Mouse (Mus musculus) left cerebral cortex, adult 9 months (tissue): Measurements from ENCODE around the gene Adamts8.
A peak's percentile ranks its signal among the peaks of the same experiment; 100 is the strongest.

Source experiments
- DNase-seq, 2 experiments: peaks; one replicate each; pipeline ENCODE4 v3.0.0; 2022; ENCODE audit warnings: low spot score in 2 of 2

Gene Adamts8

GRCm38 (mm10) chr9:30922197-30922894 is 20.0 kb upstream of the Adamts8 start, which contains the start of gene Adamts15:
Adamts15 (minus strand) TSS chr9:30922452.
- peak in 1 of 2 experiments; percentile 26 for DNase-seq

- no peak for DNase-seq
Observed at GRCm38 (mm10) chr9:30928759-30929158, 13.6 kb upstream of the Adamts8 start.

GRCm38 (mm10) chr9:30932346-30932745 is 10.0 kb upstream of the Adamts8 start:
- DNase-seq, result no peak

- no peak for DNase-seq
Observed at GRCm38 (mm10) chr9:30934827-30935226, 7.5 kb upstream of the Adamts8 start.

- DNase-seq, result peak in 1 of 2 experiments; percentile 50
Observed at GRCm38 (mm10) chr9:30936674-30937438, 5.5 kb upstream of the Adamts8 start.

GRCm38 (mm10) chr9:30940328-30940727 is 2.0 kb upstream of the Adamts8 start:
- DNase-seq, result peak; percentile 43 to 95

- no peak for DNase-seq
Observed at GRCm38 (mm10) chr9:30943341-30943740, 979 bp downstream of the Adamts8 start.

- no peak for DNase-seq
Observed at GRCm38 (mm10) chr9:30944234-30944633, 1.9 kb downstream of the Adamts8 start.

- no peak for DNase-seq
Observed at GRCm38 (mm10) chr9:30945276-30945675, 2.9 kb downstream of the Adamts8 start.

GRCm38 (mm10) chr9:30949422-30949821 is 7.1 kb downstream of the Adamts8 start:
- DNase-seq, result no peak

GRCm38 (mm10) chr9:30949971-30950370 is 7.6 kb downstream of the Adamts8 start:
- DNase-seq, result no peak

- no peak for DNase-seq
Observed at GRCm38 (mm10) chr9:30950592-30950991, 8.2 kb downstream of the Adamts8 start.

GRCm38 (mm10) chr9:30951461-30951860 is 9.1 kb downstream of the Adamts8 start:
- DNase-seq, result no peak

- DNase-seq, result no peak
Observed at GRCm38 (mm10) chr9:30953287-30953686, 10.9 kb downstream of the Adamts8 start.

- no peak for DNase-seq
Observed at GRCm38 (mm10) chr9:30955246-30955645, 12.9 kb downstream of the Adamts8 start.

GRCm38 (mm10) chr9:30963780-30964179 is 21.4 kb downstream of the Adamts8 start:
- no peak for DNase-seq

- DNase-seq, result no peak
Observed at GRCm38 (mm10) chr9:30964685-30965084, 22.3 kb downstream of the Adamts8 start.

- DNase-seq, result no peak
Observed at GRCm38 (mm10) chr9:30966881-30967280, 24.5 kb downstream of the Adamts8 start.

- no peak for DNase-seq
Observed at GRCm38 (mm10) chr9:30968130-30968529, 25.8 kb downstream of the Adamts8 start.

GRCm38 (mm10) chr9:30970001-30970400 is 27.6 kb downstream of the Adamts8 start:
- no peak for DNase-seq

- DNase-seq, result no peak
Observed at GRCm38 (mm10) chr9:30971967-30972366, 29.6 kb downstream of the Adamts8 start.

- no peak for DNase-seq
Observed at GRCm38 (mm10) chr9:30976339-30977023, 34.1 kb downstream of the Adamts8 start.
